Mouse (Mus musculus) cerebellum, adult (tissue): ENCODE results near the gene Tnfrsf17.
"Not testable (repeated sequence)": the region's sequence is repeated elsewhere in the genome, so short reads cannot be mapped to it uniquely, and the experiment has no call there.

Experiments
- ATAC-seq: cut with Nextera tagmentation; 2 replicates; pipeline ENCODE4 v1.9.2; 2017; ENCODE audit warnings: mild to moderate bottlenecking, moderate library complexity, mixed read lengths; ENCODE audit not compliant: insufficient number of reproducible peaks, low FRiP score, low TSS enrichment

Gene Tnfrsf17

GRCm38 (mm10) chr16:11330081-11330800, 16.6 kb downstream of the Tnfrsf17 start:
- no peak for ATAC-seq

DNA sequence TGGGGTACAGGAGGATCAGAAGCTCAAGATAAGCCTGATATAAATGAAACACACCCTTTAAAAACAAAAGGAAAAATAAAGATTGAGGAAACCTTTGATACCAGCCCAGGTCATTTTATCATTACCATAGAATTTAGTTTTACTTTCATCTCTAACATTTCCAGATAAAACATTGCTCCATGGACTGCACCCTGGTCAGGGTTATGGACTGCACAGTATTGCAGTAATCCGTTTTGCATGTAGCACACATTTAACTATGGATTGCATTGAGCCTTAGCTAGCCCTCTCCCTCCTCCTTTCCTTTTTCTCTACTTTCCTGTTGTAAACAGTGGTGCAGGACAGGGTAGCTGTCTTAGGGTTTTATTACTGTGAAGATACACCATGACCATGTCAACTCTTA, 17.4 kb downstream of the Tnfrsf17 start:
- ATAC-seq = no peak

- no peak for ATAC-seq
These were observed 29.7 kb downstream of the Tnfrsf17 start for GRCm38 (mm10) chr16:11343292-11343815.

GRCm38 (mm10) chr16:11351903-11352302, 38.3 kb downstream of the Tnfrsf17 start:
- no peak for ATAC-seq

GRCm38 (mm10) chr16:11359173-11359572, 45.6 kb downstream of the Tnfrsf17 start:
- ATAC-seq = no peak

DNA sequence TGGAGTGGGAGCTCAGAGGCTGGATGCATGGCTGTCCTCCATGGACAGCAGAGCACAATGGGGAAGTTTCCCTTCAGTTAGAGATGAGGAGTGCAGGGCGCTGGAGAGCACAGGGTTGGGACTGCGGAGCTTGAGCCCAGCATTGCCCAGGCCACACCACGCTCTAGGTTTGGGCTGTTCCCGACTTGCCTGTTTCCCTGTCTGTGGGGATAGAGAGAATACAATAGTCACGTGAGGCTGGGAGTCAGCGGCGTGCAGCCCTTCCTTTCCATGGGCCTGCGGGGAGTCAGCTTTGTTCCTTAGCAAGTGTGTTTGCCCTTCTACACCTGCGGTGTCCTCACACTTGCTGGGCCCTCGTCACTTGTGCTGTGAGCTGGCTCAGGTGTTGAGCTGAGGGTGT, 46.3 kb downstream of the Tnfrsf17 start:
- no peak for ATAC-seq

- ATAC-seq = not testable (repeated sequence)
These were observed 47.0 kb downstream of the Tnfrsf17 start for GRCm38 (mm10) chr16:11360576-11360975.

GRCm38 (mm10) chr16:11365626-11366025, 52.0 kb downstream of the Tnfrsf17 start:
- no peak for ATAC-seq

GRCm38 (mm10) chr16:11366851-11367250, 53.2 kb downstream of the Tnfrsf17 start:
- ATAC-seq = no peak

- ATAC-seq = no peak
These were observed 54.8 kb downstream of the Tnfrsf17 start for GRCm38 (mm10) chr16:11368412-11368811.

DNA sequence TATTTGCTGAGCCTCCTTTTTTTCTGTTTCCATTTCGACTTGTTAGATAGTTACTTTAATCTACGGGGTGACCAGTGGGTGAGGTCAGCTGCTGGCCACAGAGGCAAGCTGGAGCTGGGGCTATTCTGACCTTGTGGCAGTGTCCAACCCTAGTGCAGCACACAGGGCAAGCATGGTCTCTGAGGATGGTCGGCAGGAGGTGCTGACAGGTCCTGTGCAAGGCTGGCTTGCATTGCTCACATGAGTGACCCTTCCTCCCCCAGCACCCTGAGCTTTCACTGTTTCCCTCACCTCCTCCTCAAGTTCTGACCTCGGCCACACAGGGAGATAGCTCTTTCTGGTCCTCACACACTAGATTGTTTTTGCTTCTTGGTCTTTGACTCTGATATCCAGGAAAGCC, 55.5 kb downstream of the Tnfrsf17 start:
- no peak for ATAC-seq

DNA sequence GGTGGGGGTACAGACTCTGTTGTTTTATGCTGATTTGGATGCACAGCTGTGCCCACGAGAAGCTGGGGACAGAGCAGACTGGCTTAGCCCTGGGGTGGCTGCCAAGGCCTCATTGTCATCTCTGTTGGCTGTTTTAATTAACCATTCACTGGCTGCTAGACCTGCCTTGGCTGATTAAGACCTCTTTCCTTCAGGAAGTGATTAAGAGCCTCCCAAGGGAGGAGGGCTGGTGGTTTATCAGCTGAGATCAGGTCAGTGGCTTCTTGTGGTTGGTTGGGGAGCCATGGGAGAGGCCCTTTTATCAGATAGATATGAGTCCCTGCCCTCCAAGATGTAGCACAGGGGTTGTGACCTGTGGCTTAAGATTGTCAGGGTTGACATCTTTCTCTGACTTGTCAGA, 56.0 kb downstream of the Tnfrsf17 start:
- no peak for ATAC-seq
